20 mouse cellular contexts compared by ENCODE assay signal in genomic region chr3:84207366-84207765, GRCm38 (mm10). TPM values are rescaled to one million over a fixed set of nuclear protein-coding genes. Genes with fewer than 3 reads are reported as not detected.
DNase-seq lines count a peak whose midpoint lies in the region; TF ChIP-seq lines count a peak whose summit lies in the region.
"Had no signal": no experiment of that assay in that cellular context is flagged by ENCODE, and none has a peak within 500 bp of the region (broad histone marks: within the 10 kb centered on the region; RNA-seq: fewer than 3 reads in every experiment).

No protein-coding gene starts in this region.

- peaks cover 11% of the 10 kb centered on the region for H3K4me1 ChIP-seq in cortical plate, adult 2 months (ENCODE audit: control insufficient read depth, insufficient read depth, low read length)

- peak overlapping the region; percentile 80 for H3K27ac ChIP-seq in layer of hippocampus, adult 2 months
- peak overlapping the region; percentile 70; the same call in 1 of the 2 replicates for H3K27ac ChIP-seq in cortical plate, adult 2 months (ENCODE audit: insufficient read depth, low read length)
- H3K27ac ChIP-seq: hindbrain, embryonic 10.5 days; midbrain, embryonic 10.5 days had no signal

- peak; percentile 30 to 54 for DNase-seq in cerebellum, postnatal 25 days
- DNase-seq in cerebellum, adult 9-11 months = no peak
- no peak for DNase-seq in layer of hippocampus, adult 2 months (ENCODE audit: low spot score in 2 of 2)
- no peak for DNase-seq in layer of hippocampus, adult 11-12 months (ENCODE audit: low spot score)
- peak; percentile 74 for DNase-seq in Muller cell, postnatal 12 days (ENCODE audit: inconsistent ontology term)
- no peak for DNase-seq in embryo, embryonic 10.5 days (ENCODE audit: low spot score)
- DNase-seq: adrenal gland, postnatal 10 days; cerebellum, postnatal 14 days; kidney, adult 9 months; kidney, postnatal 36 days; layer of hippocampus, postnatal 36 days; left cerebral cortex, postnatal 4 days; lung, embryonic 14.5 days; lung, postnatal 4 days; thymus, adult 18-20 months had no signal

- H3K4me3 ChIP-seq in layer of hippocampus, adult 2 months = no peak overlapping the region
- no peak overlapping the region for H3K4me3 ChIP-seq in cortical plate, adult 2 months (ENCODE audit: insufficient read depth, low read length)
- H3K4me3 ChIP-seq: hindbrain, embryonic 10.5 days; midbrain, embryonic 10.5 days had no signal

- no peak for TF ChIP-seq POLR2A in cortical plate, adult 2 months (IDR thresholded peaks at IDR 0.05; ENCODE audit: extremely low read depth, insufficient read depth, low read length)

- no peak for TF ChIP-seq CTCF in layer of hippocampus, adult 2 months (conservative IDR thresholded peaks at IDR 0.05)
- no peak for TF ChIP-seq CTCF in cortical plate, adult 2 months (IDR thresholded peaks at IDR 0.05; ENCODE audit: extremely low read depth, insufficient read depth, low read length)

RNA-seq across cellular contexts. Expression of gene Gm6525, which starts 33.5 kb away (rescaled TPM):
- total RNA-seq in layer of hippocampus, adult 2 months (2021) = not detected
- not detected in 2 replicates for polyA plus RNA-seq in cortical plate, adult 2 months (2012; rRNA removed)
- total RNA-seq: heart, adult 8-10 months; layer of hippocampus, postnatal 36 days; left cerebral cortex, postnatal 4 days; liver, adult 2 months had no signal
- polyA plus RNA-seq: liver, adult 2 months had no signal

RNA-seq across cellular contexts. Expression of gene Mnd1, which starts 51.8 kb away (rescaled TPM):
- 1 to 10 TPM; 1.8 to 2.9 TPM for total RNA-seq in layer of hippocampus, adult 2 months (2021)
- polyA plus RNA-seq in cortical plate, adult 2 months (2012; rRNA removed) = 0.79 and 0.94 TPM in 2 replicates

Comparison
In these comparisons a context has a peak if more than half of its experiments do, and no peak if none do; other contexts are left out.
1. DNase-seq: peak in cerebellum, postnatal 25 days (2 of 2) and Muller cell, postnatal 12 days (single experiment); none in cerebellum, adult 9-11 months (single experiment), layer of hippocampus, adult 2 months (0 of 2), layer of hippocampus, adult 11-12 months (single experiment) and embryo, embryonic 10.5 days (single experiment).